Mouse (Mus musculus): ENCODE measurements around the gene Gm20388.

Gene Gm20388

DNA sequence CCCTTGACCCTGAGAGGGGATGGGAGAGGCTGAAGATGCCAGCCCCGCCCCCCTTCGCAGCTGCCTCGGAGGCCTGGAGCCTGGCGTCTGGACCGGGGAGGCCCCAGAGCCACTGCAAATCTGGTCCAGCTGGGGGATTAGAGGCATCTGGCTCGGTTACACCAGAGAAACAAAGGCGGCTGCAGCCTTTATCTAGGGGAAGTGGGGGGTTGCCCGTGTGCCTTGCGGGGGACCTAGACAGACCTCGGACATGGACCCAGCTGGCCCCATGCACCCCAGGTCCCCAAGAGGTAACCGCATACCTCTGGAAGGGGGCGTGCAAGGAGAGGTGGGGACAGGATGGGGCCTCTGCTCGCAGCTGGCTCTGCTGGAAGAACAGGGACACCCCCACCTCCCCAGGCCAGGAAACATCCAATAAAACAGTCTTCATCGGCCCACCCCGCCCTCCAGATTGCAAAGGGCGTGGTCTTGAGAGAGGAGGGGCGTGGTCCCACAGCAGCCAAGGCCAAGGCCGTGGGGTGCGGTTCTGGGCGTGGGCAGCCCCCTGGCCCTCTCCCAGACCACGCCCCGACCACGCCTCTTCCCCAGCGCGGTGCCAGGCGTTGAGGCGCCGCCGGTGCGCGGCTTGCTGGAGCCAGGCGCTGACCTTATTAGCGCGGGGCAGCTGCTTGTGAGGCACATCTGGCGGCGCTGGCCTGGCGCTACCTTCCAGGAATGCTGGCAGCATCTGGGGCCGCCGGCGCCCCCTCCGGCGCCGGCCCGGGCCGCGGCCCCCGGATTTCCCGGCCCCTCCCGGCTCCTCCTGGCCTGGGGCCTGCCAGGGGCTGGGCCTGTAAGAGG lies 365.6 kb downstream of the Gm20388 start:
- peak in 1 of 2 experiments; percentile 57 for DNase-seq

GRCm38 (mm10) chr8:120276891-120277426 lies 366.3 kb downstream of the Gm20388 start:
- DNase-seq, result no peak

DNA sequence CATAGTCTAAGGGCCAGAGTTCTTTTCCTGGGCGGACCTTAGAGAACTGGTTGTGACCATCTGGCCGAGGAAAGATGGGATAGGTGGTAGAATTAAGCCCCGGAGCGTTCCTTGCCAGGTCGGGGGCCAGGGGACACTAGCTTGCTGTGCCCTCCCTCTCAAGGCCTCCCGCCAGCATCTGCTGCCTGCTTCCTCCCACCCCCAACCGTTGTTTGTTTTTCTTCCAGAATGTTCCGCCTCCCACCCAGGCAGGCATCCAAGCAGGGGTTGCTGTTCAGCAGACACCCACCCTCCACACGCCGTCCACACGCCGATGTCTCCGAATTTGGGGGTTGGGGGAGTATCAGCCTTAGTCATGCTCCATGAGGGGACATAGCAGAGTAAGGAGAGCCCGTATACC lies 367.4 kb downstream of the Gm20388 start:
- no peak for DNase-seq

- DNase-seq, result peak; percentile 53 to 74
These were observed 368.8 kb downstream of the Gm20388 start for GRCm38 (mm10) chr8:120279418-120279817.

DNA sequence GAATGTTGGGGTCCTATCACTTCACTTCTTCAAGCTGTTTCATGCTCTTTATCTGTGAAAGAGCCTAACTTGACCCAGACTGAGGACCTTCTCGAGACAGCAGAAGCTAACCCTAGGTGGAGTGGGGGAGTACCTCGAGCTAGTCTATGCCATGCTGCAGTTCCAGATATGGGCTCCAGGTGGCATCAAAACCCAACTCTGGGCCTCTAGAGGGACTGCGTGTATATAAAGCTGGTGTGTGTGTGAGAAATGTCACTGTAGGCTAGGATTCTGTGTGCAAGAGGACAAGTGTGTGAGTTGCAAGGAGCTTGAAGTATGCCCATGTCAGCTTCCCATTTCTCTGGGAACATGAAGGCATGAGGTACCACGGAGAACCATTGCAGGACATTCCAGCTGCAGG lies 370.8 kb downstream of the Gm20388 start:
- DNase-seq, result peak; percentile 93 to 94

DNA sequence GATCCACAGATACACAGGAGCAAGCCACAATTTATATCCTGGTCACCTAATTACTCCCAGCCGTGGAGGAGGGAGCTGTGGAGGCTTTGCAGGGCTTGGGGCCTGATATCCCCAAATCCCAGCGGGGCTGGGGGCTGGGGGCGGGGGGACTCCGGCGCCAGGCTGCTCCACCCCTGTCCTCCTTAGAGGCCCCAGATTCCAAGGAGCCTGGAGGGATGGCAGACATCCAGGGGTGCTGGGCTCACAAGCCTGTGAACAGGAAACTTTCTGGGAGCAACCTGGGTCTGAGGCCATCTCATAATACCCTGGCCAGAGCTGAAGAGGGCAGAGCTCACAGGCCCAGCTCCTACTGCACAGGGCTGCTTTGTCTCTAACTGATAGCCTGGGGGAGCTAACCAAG lies 371.8 kb downstream of the Gm20388 start:
- DNase-seq, result peak in 1 of 2 experiments; percentile 45

GRCm38 (mm10) chr8:120284265-120284664 lies 373.6 kb downstream of the Gm20388 start:
- DNase-seq, result no peak

DNA sequence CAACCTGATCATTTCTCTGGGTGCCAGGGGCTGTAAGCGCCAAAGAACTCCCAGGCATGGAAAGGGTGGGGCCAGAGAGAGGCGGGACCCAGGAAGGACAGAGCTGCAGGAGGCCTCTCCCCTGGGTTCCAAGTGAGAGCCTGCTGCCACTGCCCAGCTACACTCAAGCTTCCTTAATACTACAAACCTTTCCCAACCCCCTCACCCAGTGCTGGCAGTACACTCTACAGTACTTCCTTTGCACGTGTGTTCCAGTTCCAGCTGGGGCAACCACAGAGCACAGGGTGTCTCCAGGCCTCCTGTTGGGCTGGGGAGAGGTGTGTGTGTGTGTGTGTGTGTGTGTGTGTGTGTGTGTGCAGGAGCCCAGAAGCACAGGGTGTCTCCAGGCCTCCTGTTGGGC lies 374.4 kb downstream of the Gm20388 start:
- DNase-seq, result no peak

DNA sequence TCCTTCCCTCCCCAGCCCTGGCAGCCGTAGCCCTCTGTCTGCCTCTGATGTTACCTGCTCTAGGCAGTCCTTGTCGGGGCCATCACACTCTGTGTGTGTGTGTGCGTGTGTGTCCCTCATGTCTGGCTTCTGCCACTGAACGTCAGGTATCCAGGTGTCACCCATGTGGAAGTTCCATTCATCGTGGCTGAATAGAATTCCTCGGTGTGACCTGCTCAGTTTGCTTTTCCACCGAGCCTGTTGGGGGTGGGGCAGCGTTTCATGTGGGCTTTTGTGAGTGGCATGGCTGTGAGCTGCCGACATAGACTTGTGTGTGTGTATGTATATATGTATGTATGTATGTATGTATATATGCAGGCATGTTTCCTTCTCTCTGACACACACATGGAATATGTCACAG lies 375.2 kb downstream of the Gm20388 start:
- DNase-seq, result no peak

DNA sequence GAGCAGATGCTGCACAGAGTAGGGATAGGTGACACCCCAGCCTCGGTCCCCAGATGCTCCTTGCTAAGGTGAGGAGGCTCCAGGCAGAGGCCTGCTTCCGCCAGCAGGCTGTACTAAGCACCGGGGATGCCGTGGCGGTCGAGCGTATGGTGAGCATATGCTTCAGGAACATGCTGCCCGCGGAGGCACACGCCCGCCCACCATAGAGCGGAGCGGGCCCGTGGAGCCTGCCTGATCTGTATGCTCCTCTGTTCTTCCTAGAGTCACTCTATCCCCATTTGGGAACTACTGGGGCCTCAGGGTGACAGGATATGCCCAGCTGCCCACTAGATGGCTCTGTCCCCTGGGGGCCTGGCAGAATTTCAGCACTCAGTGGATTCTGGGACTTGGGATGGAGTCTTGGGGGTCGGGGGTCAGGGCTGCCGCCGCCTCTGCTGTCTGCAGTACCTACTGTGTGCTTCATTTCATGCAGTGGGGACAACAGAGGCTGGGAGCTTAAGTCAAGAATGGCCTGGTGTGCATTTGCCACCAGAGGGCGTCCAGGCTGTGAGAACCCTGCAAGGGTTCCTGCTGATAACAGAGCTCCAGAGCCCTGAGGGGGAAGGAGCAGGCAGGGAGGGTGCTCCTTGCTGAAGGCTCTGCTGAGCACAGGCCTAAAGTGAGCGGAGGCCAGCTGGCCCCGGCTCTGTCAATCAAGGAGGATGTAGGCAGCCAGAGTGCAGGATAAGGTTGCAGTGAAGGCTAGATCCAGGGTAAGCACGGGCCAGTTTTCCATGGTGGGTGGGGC lies 377.7 kb downstream of the Gm20388 start:
- DNase-seq, result peak; percentile 78 to 81

- no peak for DNase-seq
These were observed 378.6 kb downstream of the Gm20388 start for GRCm38 (mm10) chr8:120289191-120289590.

- peak; percentile 75 to 80 for DNase-seq
These were observed 379.1 kb downstream of the Gm20388 start for GRCm38 (mm10) chr8:120289698-120290181.

GRCm38 (mm10) chr8:120290614-120291013 lies 380.0 kb downstream of the Gm20388 start:
- peak; percentile 35 to 46 for DNase-seq

GRCm38 (mm10) chr8:120291650-120292049 lies 381.0 kb downstream of the Gm20388 start:
- peak; percentile 50 to 62 for DNase-seq

GRCm38 (mm10) chr8:120292316-120293107 lies 381.9 kb downstream of the Gm20388 start:
- peak; percentile 66 to 80 for DNase-seq

DNA sequence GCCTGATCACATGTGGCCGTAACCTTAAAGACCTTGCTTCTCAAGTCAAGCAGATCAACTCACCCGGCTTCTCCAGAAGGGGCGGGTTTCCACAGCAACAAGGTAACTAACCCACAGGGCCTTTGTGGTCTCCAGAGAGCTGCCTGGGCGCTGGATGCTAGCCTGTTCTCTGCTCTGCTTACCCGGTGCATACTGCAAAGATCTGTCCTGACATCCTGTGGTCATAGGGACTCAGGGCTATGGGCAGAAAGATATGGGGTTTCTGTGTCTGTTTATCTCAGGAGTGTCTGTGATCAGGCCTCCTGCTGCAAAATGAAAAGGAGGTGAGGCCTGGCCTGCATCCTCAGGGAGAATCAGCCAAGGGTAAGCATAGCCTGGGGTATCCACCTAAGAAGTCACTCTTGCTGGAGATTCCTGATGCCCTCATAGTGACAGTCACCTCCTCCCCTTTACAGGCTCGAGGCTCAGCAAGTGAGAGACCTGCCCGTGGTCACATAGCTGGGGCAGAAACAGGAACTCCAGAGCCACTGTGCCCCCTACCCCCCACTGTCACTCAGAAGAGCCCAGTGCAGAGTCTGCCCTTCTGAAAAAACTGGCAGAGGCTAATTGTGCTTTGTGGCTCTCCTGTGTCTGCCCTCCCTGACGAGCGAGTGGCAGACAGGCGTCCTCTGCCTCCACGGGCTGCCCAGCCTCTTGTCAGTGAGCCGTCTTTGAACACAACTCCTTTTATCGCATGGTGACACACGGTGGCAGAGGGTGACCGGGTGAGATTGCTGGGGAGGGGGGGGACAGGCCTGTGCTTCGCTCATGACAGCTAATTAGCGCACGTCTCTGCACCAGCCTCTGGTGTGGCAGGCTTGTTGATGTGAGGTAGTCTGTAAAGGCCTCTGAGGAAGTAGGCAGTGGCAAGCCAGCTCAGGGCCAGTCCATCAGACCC lies 383.0 kb downstream of the Gm20388 start:
- DNase-seq, result peak in 1 of 2 experiments; percentile 39

- DNase-seq, result peak in 1 of 2 experiments; percentile 54
These were observed 384.6 kb downstream of the Gm20388 start for GRCm38 (mm10) chr8:120294982-120295870.

DNA sequence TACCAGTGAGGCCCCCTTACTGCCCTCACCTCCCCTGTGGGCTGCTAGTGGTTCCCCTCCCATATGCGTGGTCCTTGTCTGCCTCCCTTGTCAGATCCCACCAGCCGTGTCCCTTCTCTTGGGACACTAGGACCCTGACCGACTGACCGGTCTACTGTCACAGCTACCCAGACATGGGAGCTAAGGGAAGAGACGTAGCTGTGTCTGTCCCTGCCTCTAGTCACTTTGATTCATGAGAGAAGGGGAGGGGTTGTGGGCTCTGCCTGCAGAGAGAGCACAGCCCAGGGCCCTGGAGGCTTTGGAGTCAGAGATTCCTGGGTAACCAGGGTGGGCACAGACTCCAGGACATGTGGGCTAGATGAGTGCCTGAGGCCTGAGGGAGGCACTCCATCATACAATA lies 386.4 kb downstream of the Gm20388 start:
- DNase-seq, result no peak

GRCm38 (mm10) chr8:120298601-120299532 lies 388.2 kb downstream of the Gm20388 start:
- peak; percentile 49 to 61 for DNase-seq
